Mouse (Mus musculus): ENCODE results near the gene Srsf4.

Gene Srsf4

GRCm38 (mm10) chr4:131872672-131873292 lies 635 bp upstream of the Srsf4 start:
- DNase-seq (ENCODE audit: low spot score in 2 of 2) = no peak

- no peak for DNase-seq (ENCODE audit: low spot score in 2 of 2)
Observed at GRCm38 (mm10) chr4:131874169-131874536, 736 bp downstream of the Srsf4 start.

DNA sequence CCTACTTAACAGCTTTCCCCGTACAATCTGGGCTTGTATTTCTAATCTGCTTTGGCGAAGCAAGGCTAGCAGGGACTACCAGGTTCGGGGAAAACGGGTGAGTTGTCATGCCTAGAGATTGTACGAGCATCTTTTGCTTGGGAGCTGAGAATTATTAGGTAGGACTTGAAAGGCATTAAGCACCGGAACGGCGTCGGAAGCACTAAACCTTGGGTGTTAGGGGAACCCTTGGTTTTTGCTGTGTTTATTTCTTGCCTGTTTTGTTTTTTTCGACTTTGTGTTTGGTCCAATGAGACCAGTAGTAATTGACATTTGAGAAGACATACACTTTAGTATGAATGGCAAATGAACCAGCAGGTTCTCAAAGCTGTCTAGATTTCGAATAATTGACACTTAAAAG lies 1.1 kb downstream of the Srsf4 start:
- no peak for DNase-seq (ENCODE audit: low spot score in 2 of 2)

DNA sequence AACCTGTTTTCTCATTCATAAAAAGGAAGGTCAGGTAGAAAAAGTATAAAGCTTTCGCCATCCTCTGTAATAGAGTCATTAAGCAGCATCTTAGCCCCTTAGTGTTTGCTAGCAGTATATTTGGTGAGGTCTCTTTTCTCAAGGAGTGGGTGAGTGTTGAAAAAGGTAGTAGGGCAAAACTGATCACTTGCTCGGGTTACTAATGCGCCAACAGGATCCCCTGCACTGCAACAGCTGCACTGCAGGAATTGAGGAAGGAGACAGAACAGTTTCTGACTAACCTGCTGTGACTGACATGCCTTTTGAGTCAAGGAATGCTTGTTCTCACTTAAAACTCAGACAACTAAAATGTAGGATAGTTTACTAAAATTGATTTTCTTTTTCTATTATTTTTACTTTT lies 1.8 kb downstream of the Srsf4 start:
- no peak for DNase-seq (ENCODE audit: low spot score in 2 of 2)

GRCm38 (mm10) chr4:131876836-131877235 lies 3.4 kb downstream of the Srsf4 start:
- no peak for DNase-seq (ENCODE audit: low spot score in 2 of 2)

- DNase-seq (ENCODE audit: low spot score in 2 of 2) = no peak
Observed at GRCm38 (mm10) chr4:131879692-131880091, 6.3 kb downstream of the Srsf4 start.

GRCm38 (mm10) chr4:131881306-131881705 lies 7.9 kb downstream of the Srsf4 start:
- no peak for DNase-seq (ENCODE audit: low spot score in 2 of 2)

GRCm38 (mm10) chr4:131883571-131883970 lies 10.2 kb downstream of the Srsf4 start:
- no peak for DNase-seq (ENCODE audit: low spot score in 2 of 2)

DNA sequence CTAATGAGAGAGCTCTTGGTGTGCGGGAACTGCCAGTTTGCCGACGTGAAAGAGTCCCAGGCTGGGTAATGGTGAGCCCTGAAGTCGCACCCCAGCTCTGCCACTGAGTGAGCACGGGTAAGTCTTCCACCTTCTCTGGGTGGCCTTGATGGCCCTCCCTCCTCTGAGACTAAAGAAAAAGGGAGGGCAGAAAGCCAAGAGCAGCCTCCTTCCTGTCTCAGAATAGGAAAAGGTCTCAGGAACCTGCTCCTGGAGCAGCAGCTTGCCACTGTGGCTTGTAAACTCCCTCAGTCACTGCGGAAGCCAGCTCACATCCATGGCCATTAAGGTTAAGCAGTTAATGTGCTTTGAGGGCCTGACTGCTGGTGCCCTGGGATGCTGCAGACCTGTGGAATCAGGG lies 12.0 kb downstream of the Srsf4 start:
- no peak for DNase-seq (ENCODE audit: low spot score in 2 of 2)

- DNase-seq (ENCODE audit: low spot score in 2 of 2) = no peak
Observed at GRCm38 (mm10) chr4:131888564-131888963, 15.1 kb downstream of the Srsf4 start.

DNA sequence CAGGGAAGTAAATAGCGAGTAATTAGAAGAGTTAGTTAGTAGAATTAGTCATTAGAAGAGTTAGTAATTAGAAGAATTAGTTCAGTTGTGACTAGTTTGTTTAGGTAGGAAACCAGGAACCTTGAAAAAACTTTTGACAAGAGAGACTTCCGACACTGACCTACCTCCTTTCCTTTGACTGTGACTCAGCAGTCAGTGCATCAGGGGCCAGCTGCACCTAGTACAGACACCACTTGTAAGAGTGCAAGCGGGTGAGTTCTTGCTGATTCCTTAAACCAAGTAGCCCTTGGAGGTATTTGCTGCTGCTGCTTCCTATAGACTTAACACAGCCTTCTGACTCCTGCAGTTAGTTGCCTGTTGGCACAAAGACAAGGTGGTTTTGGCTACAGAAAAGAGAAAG lies 17.3 kb downstream of the Srsf4 start:
- DNase-seq (ENCODE audit: low spot score in 2 of 2) = no peak

DNA sequence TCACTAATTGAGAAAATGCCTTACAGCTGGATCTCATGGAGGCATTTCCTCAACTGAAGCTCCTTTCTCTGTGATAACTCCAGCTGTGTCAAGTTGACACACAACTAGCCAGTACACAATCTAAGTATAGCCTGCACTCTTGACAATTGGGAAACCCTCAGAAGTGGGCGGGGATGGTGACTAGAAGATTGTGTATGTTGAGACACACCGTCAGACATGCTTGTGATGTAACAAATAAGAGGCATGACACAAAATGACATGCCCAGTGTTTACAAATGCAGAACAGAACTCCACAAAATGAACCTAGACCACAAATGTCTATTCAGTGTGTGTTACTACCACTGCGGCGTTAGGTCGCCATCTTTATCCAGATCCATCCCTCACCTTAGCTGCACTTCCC lies 23.7 kb downstream of the Srsf4 start:
- DNase-seq (ENCODE audit: low spot score in 2 of 2) = no peak

- no peak for DNase-seq (ENCODE audit: low spot score in 2 of 2)
Observed at GRCm38 (mm10) chr4:131897787-131898186, 24.4 kb downstream of the Srsf4 start.

DNA sequence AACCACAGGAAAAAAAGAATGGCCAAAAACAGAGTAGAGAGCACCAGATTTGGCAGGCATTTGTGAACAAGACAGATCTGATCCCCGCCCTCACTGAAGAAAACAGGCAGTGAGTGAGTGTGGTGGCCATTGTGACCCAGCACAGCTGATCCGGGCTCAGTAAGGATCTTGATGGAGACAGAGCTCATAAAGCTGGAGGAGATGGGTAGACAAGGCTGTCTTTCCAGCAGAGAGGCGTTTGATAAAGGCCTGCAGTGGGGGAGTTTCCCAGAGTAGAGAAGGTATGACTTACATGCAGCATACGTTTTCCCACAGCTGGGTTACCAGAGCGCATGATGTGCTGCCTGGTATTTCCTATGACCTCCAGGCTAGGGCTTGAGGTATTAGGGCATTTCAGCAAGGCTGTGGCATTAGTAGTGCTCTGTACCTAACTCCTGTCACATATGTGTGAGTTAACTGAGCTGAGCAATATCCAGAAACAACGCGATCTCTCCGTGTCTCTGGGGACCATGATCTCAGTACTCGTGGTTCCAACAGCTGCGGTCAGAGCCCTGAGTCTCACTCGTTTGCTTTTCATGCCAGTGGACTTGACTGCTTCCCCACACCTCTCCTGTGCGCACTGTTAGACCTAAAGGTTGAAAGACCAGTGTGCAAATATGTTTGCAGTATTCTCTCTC lies 25.2 kb downstream of the Srsf4 start:
- no peak for DNase-seq (ENCODE audit: low spot score in 2 of 2)

- DNase-seq (ENCODE audit: low spot score in 2 of 2) = no peak
Observed at GRCm38 (mm10) chr4:131899180-131899554, 25.8 kb downstream of the Srsf4 start.

GRCm38 (mm10) chr4:131901090-131901489 lies 27.7 kb downstream of the Srsf4 start:
- no peak for DNase-seq (ENCODE audit: low spot score in 2 of 2)

GRCm38 (mm10) chr4:131904478-131904877 lies 31.1 kb downstream of the Srsf4 start:
- DNase-seq (ENCODE audit: low spot score in 2 of 2) = peak in 1 of 2 experiments; percentile 61

- DNase-seq (ENCODE audit: low spot score in 2 of 2) = no peak
Observed at GRCm38 (mm10) chr4:131906423-131906822, 33.0 kb downstream of the Srsf4 start.

DNA sequence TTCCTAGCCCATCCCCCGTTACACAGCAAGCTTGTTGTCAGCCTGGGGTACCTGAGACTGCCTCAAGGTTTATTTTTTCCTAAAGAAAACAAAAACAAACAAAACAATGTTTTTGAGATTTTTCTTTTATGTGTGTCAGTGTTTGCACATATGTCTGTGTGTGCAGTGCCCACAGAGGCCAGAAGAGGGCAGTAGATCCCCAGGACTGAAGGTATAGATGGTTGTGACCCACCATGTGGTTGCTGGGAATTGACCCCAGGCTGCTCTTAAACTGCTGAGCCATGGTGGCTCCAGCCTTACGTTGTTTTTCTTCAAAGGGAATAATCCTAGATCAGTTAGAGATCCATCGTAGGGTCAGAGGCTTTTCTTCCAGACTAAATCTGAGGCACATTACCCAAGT lies 34.5 kb downstream of the Srsf4 start:
- peak in 1 of 2 experiments; percentile 56 for DNase-seq (ENCODE audit: low spot score in 2 of 2)

GRCm38 (mm10) chr4:131910237-131910994 lies 37.0 kb downstream of the Srsf4 start:
- peak in 1 of 2 experiments; percentile 18 for DNase-seq (ENCODE audit: low spot score in 2 of 2)

GRCm38 (mm10) chr4:131911521-131911920 lies 38.1 kb downstream of the Srsf4 start:
- no peak for DNase-seq (ENCODE audit: low spot score in 2 of 2)

GRCm38 (mm10) chr4:131913526-131913925 lies 40.1 kb downstream of the Srsf4 start:
- DNase-seq (ENCODE audit: low spot score in 2 of 2) = no peak

DNA sequence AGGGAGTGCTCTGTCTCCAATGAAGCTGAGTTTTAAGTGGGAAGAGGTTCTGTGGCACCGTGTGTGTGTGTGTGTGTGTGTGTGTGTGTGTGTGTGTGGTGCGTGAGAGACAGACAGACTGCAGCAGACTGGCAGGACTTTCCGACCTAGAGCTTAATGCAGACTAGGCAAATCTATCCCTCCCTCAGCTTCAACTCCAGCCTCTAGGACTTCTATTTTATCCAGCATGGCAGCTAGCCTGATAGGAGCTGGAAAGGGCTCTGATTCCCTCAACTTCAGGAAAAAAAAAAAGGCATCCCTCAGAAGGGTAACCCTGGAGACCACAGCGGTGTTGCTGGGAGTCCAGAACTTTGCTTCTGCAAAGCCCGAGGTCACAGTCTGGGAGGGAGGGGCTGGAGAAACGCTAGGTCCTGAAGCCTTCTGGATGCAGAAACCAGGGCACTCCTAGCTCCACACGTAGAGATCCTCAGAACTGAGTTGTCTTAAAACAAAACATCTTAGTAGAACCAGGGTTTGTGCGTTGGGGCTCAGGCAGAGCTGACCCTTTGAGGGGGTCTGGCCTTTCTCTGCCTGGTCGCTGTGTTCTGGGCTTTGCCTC lies 40.7 kb downstream of the Srsf4 start:
- no peak for DNase-seq (ENCODE audit: low spot score in 2 of 2)
